Mouse (Mus musculus) bone marrow macrophage, adult 2 months (primary cell): ENCODE data around the gene Actrt2. TPM values are rescaled to one million over a fixed set of nuclear protein-coding genes. Genes with fewer than 3 reads are reported as not detected.

Experiments used
- H3K27ac ChIP-seq: 2 replicates; pipeline ENCODE4 v1.5.1; 2012; ENCODE audit warnings: low read depth, low read length; ENCODE audit not compliant: insufficient read depth
- H3K4me1 ChIP-seq: 2 replicates; pipeline ENCODE4 v1.6.1; 2012; ENCODE audit warnings: low read length; ENCODE audit not compliant: control insufficient read depth, insufficient read depth
- H3K4me3 ChIP-seq: 2 replicates; pipeline ENCODE4 v1.5.1; 2012; ENCODE audit warnings: mild to moderate bottlenecking, low read length, moderate library complexity; ENCODE audit not compliant: insufficient read depth
- CTCF ChIP-seq: IDR thresholded peaks from 2 replicates; pipeline ENCODE4 v1.5.1; 2012; ENCODE audit warnings: low read depth, mild to moderate bottlenecking, low read length, moderate library complexity
- POLR2A ChIP-seq: IDR thresholded peaks from 2 replicates; pipeline ENCODE4 v1.6.1; 2012; ENCODE audit warnings: mild to moderate bottlenecking, low read depth, low read length, borderline replicate concordance
- polyA plus RNA-seq: library from polyadenylated mRNA; stranded (reverse); fragments of >200 nt; gene quantifications from 2 replicates; pipeline ENCODE4 v1.2.4, GENCODE M21; 2012; ENCODE audit not compliant: missing spikeins, insufficient read depth, insufficient read length

Actrt2 gene
- polyA plus RNA-seq, 1 experiment: not detected

DNA sequence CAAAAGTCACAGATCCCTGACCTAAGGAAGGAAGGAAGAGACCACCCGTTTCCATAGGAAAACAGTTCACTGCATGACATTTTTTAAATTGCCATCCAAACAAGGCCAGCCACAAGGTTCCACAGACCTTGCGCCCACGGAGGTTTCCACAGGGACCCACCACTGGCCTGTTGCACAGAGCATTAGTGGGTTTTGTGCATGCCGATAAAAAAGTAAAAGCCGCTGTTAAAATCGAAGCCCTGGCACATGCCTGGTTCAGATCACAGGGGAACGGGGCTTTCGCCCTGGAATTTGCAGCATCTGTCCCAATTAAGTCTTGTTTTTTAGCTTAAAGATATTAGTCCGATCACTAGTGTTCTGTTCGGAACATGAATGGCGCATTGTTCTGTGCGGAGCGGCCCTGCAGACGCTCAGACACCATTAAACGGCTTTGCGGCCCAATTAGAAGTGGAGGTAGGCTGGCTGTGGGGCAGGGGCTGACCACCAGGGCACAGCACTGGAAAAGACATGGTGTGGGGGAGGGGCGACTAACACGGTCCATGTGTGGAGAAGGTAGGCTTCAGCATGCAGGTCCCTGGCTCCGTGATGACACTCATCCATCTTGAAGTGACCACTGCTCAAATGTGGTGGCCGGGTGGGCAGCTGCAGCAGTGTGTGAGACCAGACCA, 25.8 kb upstream of the Actrt2 start:
- H3K27ac ChIP-seq: no peak overlapping the region
- TF ChIP-seq CTCF: no peak
- TF ChIP-seq POLR2A: no peak
- no peak overlapping the region for H3K4me3 ChIP-seq
- no peaks in the 10 kb centered on the region for H3K4me1 ChIP-seq

DNA sequence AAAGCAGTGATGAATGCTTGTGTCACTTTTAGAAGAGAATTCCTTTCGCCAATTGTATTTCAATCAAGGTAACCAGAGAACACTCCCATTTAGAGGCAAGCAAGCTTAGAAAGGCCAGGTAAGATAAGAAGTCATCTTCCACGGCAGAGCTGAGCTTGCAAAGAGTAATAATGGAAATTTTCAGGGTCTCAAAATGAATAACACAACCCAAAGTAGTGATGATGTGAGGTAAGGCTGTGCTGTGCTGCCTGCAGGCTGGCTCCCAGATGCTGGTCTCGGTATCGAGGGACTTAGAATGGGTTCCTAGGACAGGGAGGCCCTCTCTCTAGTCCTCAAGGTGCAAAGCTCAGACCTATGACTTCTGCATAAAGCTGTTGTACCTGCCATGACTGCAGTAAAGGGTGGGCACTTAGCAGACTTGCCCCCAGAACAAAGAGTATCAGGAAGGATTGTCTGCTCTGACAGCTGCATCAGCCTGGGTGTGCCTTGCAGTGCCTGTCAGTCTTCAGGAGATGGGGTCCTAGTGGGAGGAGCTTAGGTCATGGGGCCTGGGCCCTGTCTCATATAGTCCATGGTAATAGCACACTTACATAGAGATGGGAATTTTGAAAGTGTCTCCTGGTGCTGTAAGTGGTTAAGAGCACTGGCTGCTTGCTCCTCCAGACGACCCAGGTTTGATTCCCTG, 15.5 kb upstream of the Actrt2 start:
- TF ChIP-seq CTCF (no peak), POLR2A (no peak)
- no peak overlapping the region for H3K27ac ChIP-seq
- H3K4me3 ChIP-seq: no peak overlapping the region
- no peaks in the 10 kb centered on the region for H3K4me1 ChIP-seq

DNA sequence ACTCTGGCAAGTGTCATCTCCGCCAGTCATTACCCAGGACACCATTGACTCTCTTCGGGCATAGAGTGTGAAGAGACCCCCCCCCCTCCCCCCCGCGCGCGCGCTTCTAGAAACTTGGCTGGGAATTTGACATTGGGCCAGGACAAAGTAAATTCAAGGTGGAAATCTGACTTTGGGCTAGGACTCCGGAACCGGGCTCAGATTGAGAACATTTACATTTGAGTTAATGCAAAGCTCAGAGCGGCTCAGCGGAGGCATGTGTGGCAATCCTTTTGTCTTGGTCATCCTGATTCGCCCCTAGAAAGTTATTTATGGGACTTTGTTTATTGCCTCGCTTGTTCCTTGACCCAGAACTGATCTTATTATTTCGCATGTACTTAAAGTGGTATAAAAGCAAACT, 14.6 kb upstream of the Actrt2 start:
- TF ChIP-seq POLR2A (no peak), CTCF (no peak)
- H3K27ac ChIP-seq: no peak overlapping the region
- H3K4me1 ChIP-seq: no peaks in the 10 kb centered on the region
- no peak overlapping the region for H3K4me3 ChIP-seq

GRCm38 (mm10) chr4:154675441-154676000, 7.9 kb upstream of the Actrt2 start:
- Histone ChIP-seq H3K4me3 (no peak overlapping the region), H3K4me1 (no peaks in the 10 kb centered on the region), H3K27ac (no peak overlapping the region)
- TF ChIP-seq CTCF (no peak), POLR2A (no peak)

- no peaks in the 10 kb centered on the region for H3K4me1 ChIP-seq
Observed at GRCm38 (mm10) chr4:154674966-154675365, 7.3 kb upstream of the Actrt2 start.

DNA sequence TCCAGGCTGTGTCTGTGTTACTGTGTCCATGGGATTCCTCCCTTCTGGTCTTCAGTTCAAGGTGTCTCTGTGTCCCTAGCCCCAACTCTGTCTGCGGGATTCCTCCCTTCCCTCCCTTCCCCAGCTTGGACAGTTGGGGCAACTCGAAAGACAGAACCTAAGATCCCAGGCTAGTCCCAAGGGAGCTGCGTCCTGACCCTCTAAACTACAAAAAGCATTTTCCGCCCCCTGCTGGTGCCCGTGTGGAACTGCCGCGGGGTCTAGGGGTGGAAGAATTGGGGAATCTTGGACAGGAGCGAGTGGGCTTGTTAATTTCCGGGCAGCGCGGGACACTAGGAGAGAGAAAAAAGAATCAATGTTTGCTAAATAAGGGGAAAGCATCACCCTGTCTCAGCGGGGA, 6.9 kb upstream of the Actrt2 start:
- Histone ChIP-seq H3K4me1 (no peaks in the 10 kb centered on the region), H3K4me3 (no peak overlapping the region), H3K27ac (no peak overlapping the region)
- TF ChIP-seq POLR2A (no peak), CTCF (peak; percentile 77)

More at GRCm38 (mm10) chr4:154674966-154675365, 7.3 kb upstream of the Actrt2 start:
- H3K27ac ChIP-seq: no peak overlapping the region
- TF ChIP-seq CTCF (no peak), POLR2A (no peak)
- H3K4me3 ChIP-seq: no peak overlapping the region

DNA sequence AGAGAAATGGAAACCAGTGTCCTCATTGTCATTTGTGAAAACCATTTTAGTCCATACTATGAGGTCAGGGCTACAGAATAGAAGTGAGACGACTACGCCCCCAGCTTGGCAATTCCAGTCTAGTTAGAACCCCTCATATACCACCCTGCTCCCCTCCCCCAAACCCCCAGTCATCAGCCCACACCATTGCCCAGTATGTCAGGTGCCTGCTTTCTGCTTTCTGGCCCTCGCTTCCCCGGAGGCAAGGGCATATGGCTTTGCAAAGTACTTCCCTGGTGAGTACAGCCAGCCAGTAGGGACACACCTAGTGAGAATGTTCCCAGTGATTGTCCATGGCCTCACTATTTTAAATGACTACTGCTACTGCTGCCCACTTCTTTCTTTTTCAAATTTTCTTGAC, 6.3 kb upstream of the Actrt2 start:
- Histone ChIP-seq H3K4me3 (no peak overlapping the region), H3K27ac (no peak overlapping the region), H3K4me1 (no peaks in the 10 kb centered on the region)
- TF ChIP-seq POLR2A (no peak), CTCF (no peak)

- no peaks in the 10 kb centered on the region for H3K4me1 ChIP-seq
- no peak overlapping the region for H3K27ac ChIP-seq
- TF ChIP-seq POLR2A (no peak), CTCF (no peak)
- no peak overlapping the region for H3K4me3 ChIP-seq
Observed at GRCm38 (mm10) chr4:154672027-154672426, 4.4 kb upstream of the Actrt2 start.

DNA sequence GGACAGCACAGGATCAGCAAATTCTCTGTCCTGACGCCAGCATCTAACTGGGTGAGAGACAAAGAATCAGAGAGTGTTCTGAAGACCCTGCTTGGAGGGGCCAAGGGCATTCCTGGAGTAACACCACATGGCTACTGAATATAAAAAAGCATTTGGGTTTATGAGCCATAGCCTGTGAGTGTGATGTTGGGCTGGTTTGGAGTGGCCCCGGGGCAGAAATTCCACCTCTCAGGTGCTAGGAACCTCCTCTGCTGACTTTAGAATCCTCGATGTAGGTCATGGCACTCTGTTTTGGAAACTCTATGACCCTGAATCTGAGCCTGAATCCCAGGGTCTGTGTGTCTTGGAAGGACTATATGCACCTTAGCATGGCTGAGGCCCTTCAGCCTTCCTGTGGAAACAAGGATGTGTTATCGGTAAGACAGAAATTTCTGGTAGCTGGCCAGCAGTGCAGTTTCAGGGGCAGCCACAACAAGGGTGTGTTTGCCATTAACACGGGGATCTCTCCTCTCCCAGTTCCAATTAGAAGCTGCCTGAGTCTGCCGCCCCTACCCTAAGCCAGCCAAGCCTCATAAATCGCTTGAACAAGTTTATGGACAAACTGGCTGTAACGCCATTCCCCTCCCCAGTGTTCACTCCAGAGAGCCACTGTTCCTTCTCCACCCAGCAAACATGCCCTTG, 3.7 kb upstream of the Actrt2 start:
- Histone ChIP-seq H3K27ac (no peak overlapping the region), H3K4me3 (no peak overlapping the region), H3K4me1 (no peaks in the 10 kb centered on the region)
- no peak for TF ChIP-seq POLR2A
- no peak for TF ChIP-seq CTCF

DNA sequence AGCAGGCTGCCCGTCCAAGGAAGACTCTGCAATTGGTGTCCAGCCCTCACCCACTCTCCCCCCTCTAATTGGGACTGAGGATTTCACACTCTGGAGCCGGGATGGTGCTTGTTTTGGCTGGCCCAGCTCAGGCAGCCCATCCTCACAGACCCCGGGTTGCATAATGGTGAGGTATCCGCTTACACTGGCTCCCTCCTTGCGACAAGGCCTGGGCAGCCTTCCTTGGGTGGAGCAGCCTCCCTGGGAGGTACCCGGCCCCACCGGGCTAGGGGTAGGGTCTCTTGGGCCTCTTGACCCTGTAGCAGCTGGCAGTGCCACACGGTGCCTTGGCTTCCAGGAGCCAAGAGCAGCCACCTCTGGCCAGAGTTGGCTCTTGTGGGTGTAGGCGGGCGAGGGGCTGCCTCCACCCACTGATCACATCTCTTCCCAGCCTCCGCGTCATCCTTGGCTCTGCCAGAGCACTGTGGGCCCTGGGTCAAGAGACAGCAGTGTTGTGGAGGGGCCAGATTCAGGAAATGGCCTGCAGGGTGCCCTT, 4.9 kb downstream of the Actrt2 start:
- TF ChIP-seq CTCF (no peak), POLR2A (no peak)

DNA sequence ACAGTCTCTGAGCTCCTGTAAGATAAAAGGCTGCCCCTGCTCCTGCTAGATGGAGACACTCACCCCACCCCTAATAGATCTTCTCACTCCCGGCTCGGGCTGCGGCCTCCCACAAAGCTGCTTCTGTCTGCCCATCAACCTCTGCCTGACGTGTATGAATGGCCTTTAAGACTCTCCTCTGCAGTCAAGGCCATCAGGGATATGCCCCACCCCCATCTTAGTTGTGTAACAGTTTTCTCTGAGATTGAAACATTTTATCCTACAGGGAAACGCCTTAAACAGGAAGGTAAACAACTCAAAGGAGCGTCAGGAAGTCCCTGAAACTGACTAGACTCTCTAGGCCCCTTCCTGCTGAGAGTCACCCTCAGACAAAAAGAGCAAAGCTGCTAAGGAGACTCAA, 6.4 kb downstream of the Actrt2 start:
- no peaks in the 10 kb centered on the region for H3K4me1 ChIP-seq
- TF ChIP-seq CTCF: no peak
- no peak for TF ChIP-seq POLR2A
- H3K4me3 ChIP-seq: no peak overlapping the region
- no peak overlapping the region for H3K27ac ChIP-seq

More for the DNA sequence above, 4.9 kb downstream of the Actrt2 start:
- Histone ChIP-seq H3K27ac (no peak overlapping the region), H3K4me3 (no peak overlapping the region), H3K4me1 (no peaks in the 10 kb centered on the region)
